Mouse (Mus musculus): ENCODE data around the gene Atxn7l1. TPM values are rescaled to one million over a fixed set of nuclear protein-coding genes. Genes with fewer than 3 reads are reported as not detected.

Gene Atxn7l1
- polyA plus RNA-seq, 1 experiment from 2014 or later: 15.4 TPM

DNA sequence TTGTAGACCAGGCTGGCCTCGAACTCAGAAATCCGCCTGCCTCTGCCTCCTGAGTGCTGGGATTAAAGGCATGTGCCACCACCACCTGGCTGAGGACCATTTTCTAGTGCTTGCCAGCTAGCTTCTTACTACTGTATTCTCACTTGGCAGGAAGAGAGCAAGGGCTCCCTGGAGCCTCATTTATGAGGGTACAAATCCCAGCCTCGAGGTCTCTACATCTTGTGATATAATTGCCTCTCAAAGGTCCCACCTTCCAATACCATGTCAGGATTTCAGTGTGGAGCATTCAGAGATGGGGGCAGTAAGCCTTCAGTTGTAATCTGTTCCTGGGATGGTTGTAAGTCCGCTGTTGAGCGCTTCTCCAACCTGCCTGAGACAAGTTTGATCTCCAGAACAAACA, 72.6 kb downstream of the Atxn7l1 start:
- H3K4me1 ChIP-seq: peaks cover 46% of the 10 kb centered on the region
- H3K27me3 ChIP-seq: no peaks in the 10 kb centered on the region
- H3K4me3 ChIP-seq: no peak overlapping the region
- H3K9ac ChIP-seq (replicated peaks): no peak overlapping the region
- no peaks in the 10 kb centered on the region for H3K36me3 ChIP-seq
- whole genome bisulfite sequencing: 37% methylated on average over 5 of the region's 5 CpGs
- peak overlapping the region; percentile 84 for H3K27ac ChIP-seq (replicated peaks)
- 0 out of 2 replicates have a peak, but pooled peaks have one; percentile 15 for ATAC-seq (replicated peaks)
- no peak overlapping the region for H3K4me2 ChIP-seq (replicated peaks)
- no peaks in the 10 kb centered on the region for H3K9me3 ChIP-seq

DNA sequence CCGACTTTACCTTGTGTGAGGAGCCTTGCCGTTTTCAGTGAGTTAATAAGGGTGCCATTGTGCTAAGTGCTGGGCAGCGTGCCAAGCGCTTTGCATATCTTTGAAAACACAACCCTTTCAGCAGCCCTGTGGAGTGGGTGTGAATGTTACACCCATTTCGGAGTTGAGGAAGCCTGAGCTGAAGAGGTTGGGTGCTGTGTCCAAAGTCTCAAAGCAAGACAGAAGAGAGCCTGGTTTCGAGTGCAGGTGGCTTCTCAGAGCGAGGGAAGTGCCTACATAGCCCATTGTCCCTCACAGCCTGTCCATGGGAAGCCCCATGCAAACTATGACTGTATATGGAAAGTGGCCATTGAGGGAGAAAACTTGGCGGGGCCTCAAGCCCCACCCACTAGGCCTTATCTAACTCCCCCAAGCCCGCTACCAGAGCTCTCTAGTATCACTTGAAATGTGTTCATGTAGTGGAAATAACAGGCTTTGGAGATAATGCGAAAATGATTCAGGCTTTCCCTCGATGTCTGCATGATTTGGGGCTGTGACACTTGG, 73.1 kb downstream of the Atxn7l1 start:
- Histone ChIP-seq H3K27ac (replicated peaks) (peak overlapping the region; percentile 84), H3K9ac (replicated peaks) (no peak overlapping the region), H3K27me3 (no peaks in the 10 kb centered on the region), H3K4me2 (replicated peaks) (no peak overlapping the region), H3K36me3 (no peaks in the 10 kb centered on the region), H3K9me3 (no peaks in the 10 kb centered on the region), H3K4me1 (peaks cover 51% of the 10 kb centered on the region), H3K4me3 (no peak overlapping the region)
- WGBS: 10% methylated on average over 11 of the region's 11 CpGs
- peak; percentile 71 for ATAC-seq (replicated peaks)

DNA sequence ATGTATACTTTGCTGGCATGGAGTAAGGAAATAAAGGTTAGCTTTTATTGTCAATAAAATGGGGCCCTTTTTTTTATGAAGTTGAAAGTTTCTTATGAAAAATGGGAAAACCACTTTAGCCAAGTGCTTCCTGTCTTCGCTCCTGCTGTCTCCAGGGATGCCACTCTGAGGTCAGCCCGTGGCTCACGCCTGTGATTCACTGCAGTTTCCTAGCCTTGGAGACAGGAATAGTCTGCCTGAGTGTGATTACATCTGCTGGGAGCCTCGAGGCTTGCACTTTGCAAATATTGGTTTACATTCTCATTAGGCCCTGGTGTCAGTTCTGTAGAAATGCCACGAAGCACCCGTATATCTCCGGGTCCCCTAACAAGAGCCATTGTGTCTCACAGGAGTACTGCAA, 74.7 kb downstream of the Atxn7l1 start:
- H3K9me3 ChIP-seq: no peaks in the 10 kb centered on the region
- no peak overlapping the region for H3K4me2 ChIP-seq (replicated peaks)
- peaks cover 52% of the 10 kb centered on the region for H3K4me1 ChIP-seq
- WGBS: 83% methylated on average over 7 of the region's 7 CpGs
- no peak overlapping the region for H3K9ac ChIP-seq (replicated peaks)
- no peak overlapping the region; the same call in 1 of the 2 replicates for H3K27ac ChIP-seq (replicated peaks)
- no peaks in the 10 kb centered on the region for H3K36me3 ChIP-seq
- no peak for ATAC-seq (replicated peaks)
- no peak overlapping the region for H3K4me3 ChIP-seq
- no peaks in the 10 kb centered on the region for H3K27me3 ChIP-seq

DNA sequence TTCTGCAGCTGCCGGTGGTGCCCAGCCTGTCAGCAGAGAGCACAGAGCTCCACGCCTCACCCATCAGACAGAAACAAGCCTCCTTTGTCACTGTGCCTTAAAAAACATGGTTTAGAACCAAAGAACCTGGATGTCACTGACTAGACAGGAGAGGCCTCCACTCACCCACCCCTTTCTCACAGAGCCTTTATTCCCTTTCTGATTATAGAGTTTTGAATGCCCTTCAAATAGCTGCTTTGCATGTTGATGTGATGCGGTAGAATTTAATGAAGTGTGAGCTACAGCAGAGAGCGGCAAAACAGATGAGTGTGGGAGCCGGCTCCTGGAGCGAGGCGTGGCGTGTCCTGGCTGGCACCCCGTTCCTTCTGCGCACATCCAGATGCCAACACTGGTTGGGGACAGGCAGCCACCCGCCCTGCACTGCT, 77.6 kb downstream of the Atxn7l1 start:
- Histone ChIP-seq H3K4me1 (peaks cover 36% of the 10 kb centered on the region), H3K9me3 (no peaks in the 10 kb centered on the region), H3K27ac (replicated peaks) (peak overlapping the region; percentile 88), H3K27me3 (no peaks in the 10 kb centered on the region), H3K9ac (replicated peaks) (peak overlapping the region; percentile 1; the same call in 1 of the 2 replicates), H3K4me3 (no peak overlapping the region), H3K4me2 (replicated peaks) (peak overlapping the region; percentile 36), H3K36me3 (no peaks in the 10 kb centered on the region)
- ATAC-seq (replicated peaks): peak; percentile 88
- WGBS: 4% methylated on average over 11 of the region's 11 CpGs

DNA sequence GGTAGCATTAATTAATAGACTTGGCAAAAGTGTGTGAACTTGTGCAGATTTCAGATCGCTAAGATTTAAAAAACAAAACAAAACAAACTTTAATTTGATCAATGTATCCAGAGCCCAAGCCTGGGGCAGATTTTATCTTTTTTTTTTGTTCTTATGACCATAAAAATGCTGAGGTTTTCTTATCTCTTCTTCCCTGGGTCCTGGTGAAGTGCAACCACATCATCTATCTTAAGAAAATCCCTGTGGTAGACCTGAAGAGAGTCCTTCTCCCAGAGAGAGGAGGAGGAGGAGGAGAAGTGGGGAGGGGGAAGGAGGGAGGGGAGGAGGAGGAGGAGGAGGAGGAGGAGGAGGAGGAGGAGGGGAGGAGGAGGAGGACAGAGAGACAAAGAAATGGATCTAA, 78.5 kb downstream of the Atxn7l1 start:
- no peak for ATAC-seq (replicated peaks)
- WGBS: 38% methylated on average over 1 of the region's 1 CpGs
- Histone ChIP-seq H3K27me3 (no peaks in the 10 kb centered on the region), H3K9ac (replicated peaks) (no peak overlapping the region), H3K36me3 (no peaks in the 10 kb centered on the region), H3K9me3 (no peaks in the 10 kb centered on the region), H3K4me3 (no peak overlapping the region), H3K4me1 (peaks cover 27% of the 10 kb centered on the region), H3K27ac (replicated peaks) (no peak overlapping the region), H3K4me2 (replicated peaks) (no peak overlapping the region)

DNA sequence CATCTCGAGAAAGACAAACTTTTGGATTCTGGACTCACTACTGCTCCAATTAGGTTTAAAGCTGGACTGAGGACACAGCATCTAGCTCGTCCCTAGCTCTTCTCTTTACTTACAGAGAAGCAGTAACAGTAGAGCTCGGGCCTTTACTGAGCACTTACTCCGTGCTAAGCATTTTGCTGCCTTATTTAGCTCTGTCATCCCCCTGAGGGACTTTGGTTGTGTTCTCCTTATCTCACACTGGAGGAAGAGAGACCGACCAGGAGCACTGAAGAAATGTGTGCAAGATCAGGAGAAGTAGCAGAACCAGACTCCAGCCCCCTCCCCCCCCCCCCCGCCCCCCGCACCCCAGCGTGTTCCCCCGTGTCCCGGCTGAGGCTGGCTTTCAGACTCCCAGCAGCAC, 79.1 kb downstream of the Atxn7l1 start:
- Histone ChIP-seq H3K4me2 (replicated peaks) (no peak overlapping the region), H3K4me1 (peaks cover 26% of the 10 kb centered on the region), H3K9ac (replicated peaks) (no peak overlapping the region), H3K9me3 (no peaks in the 10 kb centered on the region), H3K27ac (replicated peaks) (no peak overlapping the region), H3K36me3 (no peaks in the 10 kb centered on the region), H3K4me3 (no peak overlapping the region), H3K27me3 (no peaks in the 10 kb centered on the region)
- no peak for ATAC-seq (replicated peaks)
- WGBS: 69% methylated on average over 9 of the region's 10 CpGs

DNA sequence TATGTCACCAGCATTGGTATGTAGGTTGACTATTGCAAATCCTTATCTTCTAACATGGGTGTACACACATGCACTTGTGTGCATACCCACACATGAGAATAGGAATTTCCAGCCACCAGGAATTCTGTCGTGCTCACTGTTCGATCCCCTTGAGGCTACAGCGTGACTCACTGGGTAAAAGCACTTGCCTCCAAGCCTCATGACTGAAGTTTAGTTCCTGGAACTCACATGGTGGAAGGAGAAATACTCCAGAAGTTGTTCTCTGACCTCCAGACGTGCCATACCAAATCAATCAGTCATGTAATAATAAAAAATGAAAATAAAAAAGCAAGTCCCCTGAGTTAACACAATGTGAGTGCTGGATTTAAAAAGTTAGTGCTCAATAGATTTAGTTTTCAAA, 87.8 kb downstream of the Atxn7l1 start:
- no peak overlapping the region for H3K27ac ChIP-seq (replicated peaks)
- no peaks in the 10 kb centered on the region for H3K4me1 ChIP-seq
- H3K4me3 ChIP-seq: no peak overlapping the region
- no peaks in the 10 kb centered on the region for H3K27me3 ChIP-seq
- no peak overlapping the region for H3K9ac ChIP-seq (replicated peaks)
- H3K36me3 ChIP-seq: no peaks in the 10 kb centered on the region
- H3K4me2 ChIP-seq (replicated peaks): no peak overlapping the region
- WGBS: 90% methylated on average over 4 of the region's 4 CpGs
- no peaks in the 10 kb centered on the region for H3K9me3 ChIP-seq
- ATAC-seq (replicated peaks): no peak

DNA sequence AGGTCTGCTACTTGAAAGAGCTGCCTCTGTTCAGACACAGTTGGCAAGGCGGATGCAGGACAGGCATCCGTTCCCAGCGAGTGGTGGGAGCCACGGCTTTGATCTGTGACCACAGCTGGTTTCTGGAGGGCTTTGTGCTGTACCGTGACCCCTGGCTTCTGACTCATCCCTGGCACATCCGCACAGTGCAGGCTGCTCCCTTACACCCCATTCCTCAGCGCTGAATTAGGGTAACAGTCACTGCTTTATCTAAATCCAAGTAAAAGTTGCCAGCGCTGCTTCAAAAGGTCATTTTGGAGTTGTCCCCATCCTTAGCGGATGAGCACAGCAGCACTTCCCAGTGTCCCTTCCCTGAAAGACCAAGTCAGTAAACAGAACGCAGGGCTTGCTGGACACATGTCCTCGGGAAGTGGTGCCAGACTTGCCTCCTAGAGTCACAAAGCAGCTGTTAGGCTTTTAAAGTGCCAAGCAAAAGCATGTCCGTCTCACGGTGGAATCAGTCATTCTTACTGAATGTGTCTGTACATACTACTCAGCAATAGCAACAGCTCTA, 88.4 kb downstream of the Atxn7l1 start:
- no peak overlapping the region for H3K4me3 ChIP-seq
- H3K27me3 ChIP-seq: no peaks in the 10 kb centered on the region
- 80% methylated on average over 13 of the region's 13 CpGs for WGBS
- H3K9me3 ChIP-seq: no peaks in the 10 kb centered on the region
- no peaks in the 10 kb centered on the region for H3K4me1 ChIP-seq
- no peak overlapping the region for H3K9ac ChIP-seq (replicated peaks)
- H3K27ac ChIP-seq (replicated peaks): no peak overlapping the region
- 0 out of 2 replicates have a peak, but pooled peaks have one; percentile 53 for ATAC-seq (replicated peaks)
- H3K36me3 ChIP-seq: no peaks in the 10 kb centered on the region
- no peak overlapping the region for H3K4me2 ChIP-seq (replicated peaks)

DNA sequence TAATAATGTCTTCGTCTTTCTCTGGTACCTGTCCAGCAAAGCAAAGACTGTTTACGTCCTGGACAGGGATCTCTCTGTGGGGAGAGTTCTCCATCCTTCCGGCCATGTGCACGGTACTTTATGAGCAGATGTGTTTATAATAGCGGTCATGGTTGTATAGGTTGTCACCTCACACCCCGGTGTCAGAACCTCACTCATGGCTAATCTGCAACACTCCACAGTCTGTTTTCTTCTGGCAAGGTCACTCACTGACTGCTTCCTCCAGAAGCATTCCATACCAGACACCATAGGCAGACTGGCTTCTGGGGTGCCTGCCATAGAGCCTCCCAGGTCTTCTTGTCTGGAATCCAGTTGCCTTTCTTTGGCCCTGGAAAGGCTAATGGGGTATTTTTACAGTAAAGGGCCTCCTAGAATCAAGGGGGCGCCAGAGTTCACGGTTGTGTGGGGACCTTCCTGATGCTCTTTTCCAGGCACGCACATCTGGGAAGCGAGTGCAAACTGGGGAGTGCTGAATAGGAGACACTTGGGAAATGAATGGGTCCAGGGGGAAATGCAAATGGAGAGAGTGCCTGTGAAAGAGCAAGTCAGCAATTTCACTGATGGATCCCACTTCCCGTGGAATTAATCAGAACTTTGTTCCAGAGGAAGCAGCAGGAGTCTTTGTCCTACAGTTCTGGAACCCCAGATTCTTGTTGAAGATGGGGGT, 89.0 kb downstream of the Atxn7l1 start:
- no peak for ATAC-seq (replicated peaks)

DNA sequence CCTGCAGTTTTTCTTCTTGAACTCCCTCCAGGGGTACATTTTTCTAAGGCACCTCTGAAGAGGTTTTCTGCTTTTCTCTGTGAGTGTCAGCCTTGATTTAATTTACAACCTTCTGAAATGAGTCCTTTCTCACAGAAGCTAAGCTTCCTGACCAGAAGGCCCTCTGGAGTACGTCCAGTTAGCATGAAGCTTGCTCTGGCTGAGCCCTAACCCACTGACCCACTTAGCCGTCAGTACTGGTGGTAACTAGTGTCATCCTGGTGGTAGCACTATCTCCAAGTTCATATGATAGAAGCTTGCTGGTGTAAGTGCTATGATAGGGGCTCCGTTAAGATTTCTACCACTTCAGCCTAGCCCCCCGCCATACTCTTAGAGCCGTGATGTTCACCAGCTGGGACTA, 89.6 kb downstream of the Atxn7l1 start:
- Histone ChIP-seq H3K4me3 (no peak overlapping the region), H3K4me2 (replicated peaks) (no peak overlapping the region), H3K36me3 (no peaks in the 10 kb centered on the region), H3K9ac (replicated peaks) (no peak overlapping the region), H3K4me1 (no peaks in the 10 kb centered on the region), H3K27me3 (no peaks in the 10 kb centered on the region), H3K27ac (replicated peaks) (no peak overlapping the region), H3K9me3 (no peaks in the 10 kb centered on the region)
- no peak for ATAC-seq (replicated peaks)
- WGBS: 92% methylated on average over 5 of the region's 5 CpGs

More for the DNA sequence above, 89.0 kb downstream of the Atxn7l1 start:
- no peak overlapping the region for H3K4me2 ChIP-seq (replicated peaks)
- H3K9me3 ChIP-seq: no peaks in the 10 kb centered on the region
- no peak overlapping the region for H3K27ac ChIP-seq (replicated peaks)
- no peak overlapping the region for H3K4me3 ChIP-seq
- H3K36me3 ChIP-seq: no peaks in the 10 kb centered on the region
- H3K27me3 ChIP-seq: no peaks in the 10 kb centered on the region
- H3K4me1 ChIP-seq: no peaks in the 10 kb centered on the region
- H3K9ac ChIP-seq (replicated peaks): no peak overlapping the region
- WGBS: 83% methylated on average over 11 of the region's 11 CpGs

DNA sequence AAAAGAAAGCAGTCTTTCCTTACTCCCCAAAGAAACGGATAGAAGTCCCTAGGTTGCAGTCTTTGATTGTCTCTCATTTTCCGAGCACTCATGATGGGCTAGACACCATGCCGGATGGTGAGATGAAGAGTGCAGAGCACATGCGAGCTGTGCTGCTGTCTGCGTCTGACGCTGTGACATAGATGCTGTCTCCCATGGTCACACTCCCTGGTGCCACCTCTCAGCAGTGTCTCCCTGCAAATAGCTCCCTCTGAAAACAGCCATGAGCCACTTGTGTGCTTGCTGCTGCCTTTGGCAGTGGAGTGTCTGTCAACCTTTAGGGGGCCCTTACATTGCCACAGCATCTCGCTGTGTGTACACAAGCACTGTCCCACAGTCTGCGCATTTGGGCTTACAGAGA, 95.2 kb downstream of the Atxn7l1 start:
- H3K9me3 ChIP-seq: no peaks in the 10 kb centered on the region
- no peak overlapping the region for H3K4me2 ChIP-seq (replicated peaks)
- H3K27me3 ChIP-seq: no peaks in the 10 kb centered on the region
- H3K9ac ChIP-seq (replicated peaks): no peak overlapping the region
- peaks cover 40% of the 10 kb centered on the region for H3K4me1 ChIP-seq
- no peak overlapping the region for H3K4me3 ChIP-seq
- WGBS: 84% methylated on average over 8 of the region's 8 CpGs
- H3K36me3 ChIP-seq: no peaks in the 10 kb centered on the region
- peak; percentile 33; the same call in 1 of the 2 replicates for ATAC-seq (replicated peaks)
- no peak overlapping the region for H3K27ac ChIP-seq (replicated peaks)

DNA sequence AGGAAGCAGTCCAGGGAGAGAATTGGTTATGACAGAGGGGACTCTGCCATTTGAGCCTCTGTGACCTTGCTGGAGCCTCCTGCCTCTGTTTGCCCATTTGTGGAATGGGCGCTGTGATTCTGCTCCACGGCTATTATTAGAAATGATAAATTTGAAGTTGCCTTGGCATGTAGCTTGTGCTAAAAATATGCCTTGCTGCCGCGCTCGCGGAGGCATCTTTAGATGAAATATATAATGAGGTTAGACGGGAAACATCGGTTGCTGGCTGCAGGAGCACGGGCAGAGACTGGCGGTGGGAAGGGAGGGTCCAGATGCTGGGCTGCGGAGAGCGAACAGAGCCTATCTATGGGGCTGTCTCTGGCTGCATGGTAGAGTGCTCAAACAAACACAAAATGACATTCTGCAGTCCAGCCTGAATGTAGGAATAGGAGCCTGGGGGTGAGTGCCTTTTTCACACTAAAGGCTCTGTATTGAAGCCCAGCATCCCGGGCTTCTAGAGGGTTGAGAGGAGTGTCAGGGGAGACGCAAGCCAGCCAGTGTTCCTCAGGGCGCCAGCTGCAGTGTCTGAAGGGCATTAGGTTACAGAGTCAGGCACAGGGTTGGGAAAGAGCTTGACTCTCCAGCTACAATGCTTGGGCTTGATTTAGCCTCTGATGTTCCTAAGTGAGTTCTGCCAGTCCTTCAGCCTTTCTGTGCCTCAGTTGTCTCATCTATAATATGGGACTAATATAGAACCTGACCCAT, 96.8 kb downstream of the Atxn7l1 start:
- H3K4me2 ChIP-seq (replicated peaks): no peak overlapping the region
- H3K4me1 ChIP-seq: peaks cover 40% of the 10 kb centered on the region
- no peak for ATAC-seq (replicated peaks)

More for the DNA sequence above, 96.8 kb downstream of the Atxn7l1 start:
- H3K4me3 ChIP-seq: no peak overlapping the region
- no peaks in the 10 kb centered on the region for H3K27me3 ChIP-seq
- H3K36me3 ChIP-seq: no peaks in the 10 kb centered on the region
- no peaks in the 10 kb centered on the region for H3K9me3 ChIP-seq
- 71% methylated on average over 15 of the region's 15 CpGs for WGBS
- no peak overlapping the region for H3K9ac ChIP-seq (replicated peaks)
- peak overlapping the region; percentile 57 for H3K27ac ChIP-seq (replicated peaks)

Data from forebrain, embryonic 15.5 days (tissue).